Mouse (Mus musculus) fibroblast of lung, adult 2 months (primary cell): Measurements from ENCODE around the gene Prss56.

Experiments
- DNase-seq: peaks from one replicate; pipeline ENCODE4 v3.0.0-alpha.2; 2011; ENCODE audit warnings: low read depth

The Prss56 gene

DNA sequence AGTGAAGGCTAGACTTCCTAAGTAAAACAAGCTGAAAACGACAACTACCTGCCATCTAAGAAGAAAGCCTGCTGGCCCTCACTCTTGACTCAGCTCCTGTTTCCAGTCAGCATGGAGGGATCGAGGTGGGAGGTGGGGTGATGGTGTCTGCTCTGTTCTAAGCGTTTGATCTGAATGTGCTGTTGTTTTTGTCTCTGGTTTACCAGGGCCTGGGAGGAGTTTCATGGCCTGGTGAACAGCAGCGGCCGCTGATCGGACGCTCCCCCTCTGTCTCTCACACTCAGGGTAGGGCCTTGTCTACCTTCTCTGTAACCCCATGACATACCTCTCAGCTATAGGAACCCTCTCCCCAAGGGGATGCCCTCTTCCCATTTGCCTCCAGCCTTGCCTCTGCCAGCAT, 49.1 kb downstream of the Prss56 start:
- DNase-seq: no peak
